Mouse (Mus musculus) spleen, postnatal 10 days (tissue): ENCODE measurements around the gene Ano2.

Source experiments
- DNase-seq, 2 experiments: peaks; one replicate each; pipeline ENCODE4 v3.0.0; 2021 to 2022; ENCODE audit warnings: low spot score in 2 of 2

Gene Ano2

DNA sequence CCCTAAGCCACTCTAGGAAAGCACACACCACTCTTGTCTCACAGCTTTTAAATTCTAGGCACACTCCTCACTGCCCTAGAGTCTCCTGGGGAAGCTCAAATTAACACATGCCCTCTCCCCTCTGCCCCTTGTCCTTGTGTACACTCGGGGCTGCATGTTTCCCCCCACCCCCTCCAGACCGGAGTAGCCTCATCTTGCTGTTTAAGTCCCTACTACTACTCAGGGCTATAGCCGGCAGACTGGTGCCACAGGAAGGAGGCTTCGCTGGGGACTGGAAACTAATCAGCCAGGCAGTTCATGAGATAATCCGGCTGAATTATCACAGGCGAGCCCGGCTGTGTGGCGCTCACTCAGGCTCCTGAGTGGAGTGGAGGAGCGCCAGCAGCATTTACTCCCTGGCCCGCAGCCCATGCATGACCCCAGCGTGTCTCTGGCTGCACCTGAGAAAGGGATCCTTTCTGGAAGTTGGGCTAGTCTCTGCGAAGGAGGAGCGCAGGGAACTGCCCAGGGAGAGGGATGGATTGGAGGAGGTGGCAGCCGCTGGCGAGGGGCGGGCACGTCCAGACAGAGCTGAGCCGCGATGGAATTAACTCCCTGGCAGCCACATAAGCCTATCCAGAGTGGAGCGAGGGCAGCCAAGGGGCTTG is at the start of gene Ano2:
Gene Ano2, plus strand, starts transcription at position 363 of the 647 bp plus-strand sequence.
- DNase-seq = no peak

DNA sequence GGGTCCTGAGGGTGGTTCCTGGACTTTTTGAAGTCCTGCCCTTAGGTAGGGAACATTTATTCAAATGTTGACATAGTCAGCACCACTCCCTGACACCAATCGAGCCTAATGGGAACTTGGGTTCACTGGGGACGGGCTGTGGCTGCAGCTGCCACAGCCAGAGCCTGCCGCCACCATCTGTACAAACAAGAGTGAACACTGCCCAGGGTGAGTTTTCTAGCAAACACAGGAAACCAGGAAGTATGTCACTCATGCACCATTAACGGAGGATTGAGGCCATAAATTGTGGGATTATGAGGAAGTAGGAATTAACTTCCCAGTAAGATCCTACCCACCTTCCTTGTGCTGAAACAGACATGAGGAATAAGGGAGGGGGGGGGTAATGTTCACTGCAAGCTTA is 49.7 kb upstream of the Ano2 start:
- no peak for DNase-seq

DNA sequence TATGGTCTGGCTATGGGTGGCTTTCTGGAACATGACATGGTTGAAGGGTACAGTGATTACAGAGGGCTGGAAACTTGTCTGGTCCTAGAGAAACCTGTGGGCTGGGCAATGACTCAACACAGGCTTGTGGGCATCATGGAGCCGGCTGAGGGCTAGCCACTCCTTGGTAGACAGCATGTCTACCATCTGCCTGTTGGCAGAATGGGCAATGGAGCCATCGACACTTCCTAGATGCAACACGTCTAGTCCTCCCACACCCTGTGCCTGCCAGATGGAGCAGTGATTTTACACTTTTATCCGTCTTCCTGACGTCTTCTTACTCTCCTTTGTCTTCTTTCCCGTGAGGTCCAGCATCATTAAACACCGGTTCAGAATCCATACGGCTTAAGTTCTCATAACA is 49.1 kb upstream of the Ano2 start:
- DNase-seq = no peak

DNA sequence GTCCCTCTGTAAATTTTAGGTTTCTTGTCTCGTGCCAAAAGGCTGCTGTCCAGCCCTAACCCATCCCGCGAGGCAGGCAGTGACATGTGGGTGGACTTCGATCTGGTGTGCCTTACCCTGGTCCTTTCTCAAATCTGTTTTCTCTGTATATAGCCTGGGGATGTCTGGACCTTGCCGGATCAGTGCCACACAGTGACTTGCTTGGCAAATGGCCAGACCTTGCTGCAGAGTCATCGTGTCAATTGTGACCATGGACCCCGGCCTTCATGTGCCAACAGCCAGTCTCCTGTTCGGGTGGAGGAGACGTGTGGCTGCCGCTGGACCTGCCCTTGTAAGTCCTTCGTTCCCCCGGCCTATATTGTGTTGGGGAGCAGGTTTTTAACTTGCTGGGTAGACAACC is 41.3 kb upstream of the Ano2 start:
- DNase-seq = no peak

DNA sequence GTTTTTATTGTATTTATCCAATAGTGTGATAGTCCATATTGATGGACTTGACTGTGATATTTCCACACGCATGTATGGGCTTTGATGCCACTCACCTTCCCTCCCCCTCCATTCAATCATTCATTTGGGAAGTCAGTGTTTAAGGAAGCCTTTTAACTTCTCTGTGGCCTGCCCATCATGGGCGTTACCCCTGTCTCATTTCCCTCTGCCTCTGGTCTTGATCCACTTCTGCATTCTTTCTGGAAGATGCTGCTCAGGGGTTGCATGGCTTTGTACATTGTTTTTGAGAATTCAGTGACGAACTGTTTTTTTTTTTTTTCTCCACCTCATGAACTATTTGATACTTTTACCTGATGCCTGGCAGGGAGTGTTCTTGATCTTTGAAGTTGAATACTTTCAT is 38.9 kb upstream of the Ano2 start:
- no peak for DNase-seq

DNA sequence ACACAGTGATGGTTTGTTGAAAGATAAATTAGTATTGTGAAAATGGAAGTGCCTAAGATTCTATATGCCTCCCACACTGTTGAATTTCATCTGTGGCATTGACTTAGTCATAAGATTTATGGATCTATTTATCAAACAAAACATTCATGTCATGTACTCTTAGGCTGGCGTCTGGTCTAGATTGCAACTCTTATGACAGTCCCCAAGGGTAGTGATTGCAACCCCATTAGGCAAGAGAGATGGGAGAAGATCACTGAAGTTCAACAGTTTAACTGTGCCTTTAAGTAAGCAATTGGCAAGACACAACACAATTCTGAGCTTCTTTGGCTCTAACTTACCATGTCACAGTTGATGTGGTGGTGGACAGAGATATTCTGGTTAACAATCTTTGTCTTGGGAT is 36.8 kb upstream of the Ano2 start:
- no peak for DNase-seq

DNA sequence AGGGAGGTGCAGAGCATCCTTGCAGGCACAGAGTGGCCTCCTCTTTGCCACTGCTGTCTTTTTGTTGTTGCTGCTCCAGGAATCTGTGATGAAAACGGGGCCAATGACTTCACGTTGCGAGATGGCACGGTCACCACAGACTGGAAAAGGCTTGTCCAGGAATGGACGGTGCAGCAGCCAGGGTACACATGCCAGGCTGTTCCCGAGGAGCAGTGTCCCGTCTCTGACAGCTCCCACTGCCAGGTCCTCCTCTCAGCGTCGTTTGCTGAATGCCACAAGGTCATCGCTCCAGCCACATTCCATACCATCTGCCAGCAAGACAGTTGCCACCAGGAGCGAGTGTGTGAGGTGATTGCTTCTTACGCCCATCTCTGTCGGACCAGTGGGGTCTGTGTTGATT is 33.3 kb upstream of the Ano2 start:
- DNase-seq = no peak

DNA sequence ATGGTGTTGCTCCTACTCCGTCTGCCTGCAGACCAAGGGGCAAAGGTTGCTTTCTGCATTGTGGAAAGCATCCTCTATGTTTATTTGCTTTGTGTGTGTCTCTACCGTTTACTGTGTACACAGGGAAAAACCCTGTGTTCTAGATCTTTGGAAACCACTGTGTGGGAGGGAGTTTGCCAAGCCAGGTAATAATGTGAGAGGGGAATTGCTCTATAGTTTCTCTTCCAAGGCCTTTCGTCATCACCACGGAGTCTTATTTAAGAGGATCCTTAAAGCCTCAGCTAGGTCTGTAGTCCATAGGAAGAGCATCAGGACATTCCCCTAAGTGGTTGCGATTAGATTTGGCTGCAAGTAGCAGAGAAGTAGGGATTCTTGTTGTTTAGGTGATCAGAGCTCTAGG is 32.3 kb upstream of the Ano2 start:
- no peak for DNase-seq

DNA sequence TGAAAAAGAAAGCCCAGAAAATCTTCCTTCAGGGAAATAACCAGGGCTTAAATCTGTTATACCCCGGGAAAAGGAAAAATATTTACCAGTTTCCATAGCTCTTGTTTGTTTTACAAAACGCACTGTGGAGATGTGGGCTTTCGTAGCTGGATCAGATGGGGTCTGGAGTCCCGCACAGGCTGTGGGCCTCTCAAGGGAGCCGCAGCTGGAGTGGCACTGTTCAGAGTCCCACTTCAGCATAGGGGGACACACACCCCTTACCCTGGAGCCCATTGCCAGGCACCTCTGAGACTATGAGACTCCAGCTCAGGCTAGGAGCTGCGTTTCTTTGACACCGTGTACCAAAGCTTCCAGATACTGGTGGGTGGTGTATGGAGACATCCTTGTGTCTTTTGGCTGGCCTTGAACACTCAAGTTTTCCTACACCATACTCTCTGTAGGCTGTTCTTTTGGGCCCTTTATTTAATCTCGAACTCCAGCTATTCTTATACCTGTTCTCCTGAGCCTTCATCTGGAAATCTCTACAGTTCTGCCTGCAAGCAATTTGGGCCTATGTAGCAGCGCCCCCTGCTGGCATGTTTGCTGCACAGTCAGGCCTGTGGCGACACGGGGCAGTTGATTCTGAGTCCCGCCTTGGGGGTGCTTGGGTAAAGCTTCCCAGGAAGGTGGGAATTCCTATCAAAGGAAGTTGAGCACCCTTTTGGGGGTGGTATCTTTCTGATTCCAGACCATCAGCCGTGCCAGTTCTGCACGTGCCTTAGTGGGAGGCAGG is 28.9 kb upstream of the Ano2 start:
- DNase-seq = peak; percentile 47 to 80

DNA sequence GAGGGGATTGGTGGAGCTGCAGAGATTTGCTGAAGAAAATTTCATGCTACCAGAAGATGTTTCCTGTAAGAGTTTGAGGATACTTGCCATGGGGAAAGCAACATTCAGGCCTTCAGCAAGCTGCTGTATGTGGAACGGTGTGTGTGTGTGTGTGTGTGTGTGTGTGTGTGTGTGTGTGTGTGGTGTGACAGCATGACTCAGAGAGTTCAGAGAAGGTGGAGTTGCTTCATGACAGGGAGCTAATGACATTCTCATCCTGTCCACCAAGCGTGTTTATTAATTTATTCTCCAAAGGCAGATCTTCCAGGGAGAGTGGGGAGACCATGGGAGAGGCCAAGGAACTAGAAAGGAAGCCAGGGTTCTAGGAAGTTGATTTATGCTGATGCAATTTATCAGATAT is 26.3 kb upstream of the Ano2 start:
- no peak for DNase-seq

DNA sequence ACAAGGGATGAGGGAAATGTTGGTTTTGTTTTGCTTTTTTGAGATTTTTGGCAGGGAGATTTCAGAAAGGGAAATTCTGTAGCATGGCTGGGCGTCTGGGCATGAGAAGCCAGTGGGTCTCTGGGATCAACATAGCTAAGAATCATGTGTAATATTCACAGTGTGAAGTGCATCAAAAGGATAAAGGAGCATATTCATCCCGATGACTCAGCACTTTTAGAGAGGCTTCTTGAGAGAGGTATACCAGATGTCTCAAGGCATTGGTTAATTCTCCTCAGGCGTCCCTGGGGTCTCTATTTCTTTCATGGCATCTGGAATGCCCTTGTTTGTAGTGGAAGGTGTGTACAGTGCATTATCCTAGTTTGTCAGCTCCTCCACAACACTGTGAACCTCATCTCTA is 18.4 kb upstream of the Ano2 start:
- DNase-seq = no peak

DNA sequence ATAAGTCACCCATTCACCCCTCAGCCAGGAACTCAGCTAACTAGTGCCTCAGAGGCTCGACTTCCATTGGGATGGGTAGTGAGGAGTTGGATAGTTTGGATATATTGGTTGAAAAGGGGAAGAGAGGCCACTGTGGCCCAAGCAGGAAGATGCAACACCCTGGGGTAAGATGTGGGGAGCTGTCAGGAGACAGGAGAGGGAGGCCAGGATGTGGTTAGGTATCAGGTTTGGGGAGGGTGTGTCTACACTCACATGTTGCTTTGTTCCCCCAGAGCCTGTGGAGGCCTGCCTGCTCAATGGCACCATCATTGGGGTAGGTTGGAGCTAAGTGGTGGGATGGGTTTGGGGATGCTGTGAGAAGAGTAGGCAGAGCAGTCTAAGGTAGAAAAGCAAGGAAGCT is 11.7 kb upstream of the Ano2 start:
- DNase-seq = no peak

DNA sequence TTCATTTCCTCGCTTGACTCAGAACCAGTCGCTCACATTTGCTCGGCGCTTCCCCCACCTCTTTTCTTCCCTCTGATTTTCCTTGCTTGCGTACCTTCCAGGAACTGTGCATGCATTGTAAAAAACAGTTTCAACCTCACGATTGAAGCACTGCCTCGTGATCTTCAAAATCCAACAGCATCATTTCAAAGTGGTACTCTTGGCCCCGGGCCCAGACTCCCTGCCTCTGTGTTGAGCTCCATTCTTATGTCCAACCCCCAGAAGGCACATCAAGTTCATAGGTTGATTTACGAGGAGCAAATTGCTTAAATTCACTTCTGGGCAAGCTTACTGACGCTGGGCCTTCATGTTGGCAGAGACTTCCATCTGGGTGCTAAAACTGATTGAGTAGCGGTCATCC is 9.6 kb upstream of the Ano2 start:
- no peak for DNase-seq

DNA sequence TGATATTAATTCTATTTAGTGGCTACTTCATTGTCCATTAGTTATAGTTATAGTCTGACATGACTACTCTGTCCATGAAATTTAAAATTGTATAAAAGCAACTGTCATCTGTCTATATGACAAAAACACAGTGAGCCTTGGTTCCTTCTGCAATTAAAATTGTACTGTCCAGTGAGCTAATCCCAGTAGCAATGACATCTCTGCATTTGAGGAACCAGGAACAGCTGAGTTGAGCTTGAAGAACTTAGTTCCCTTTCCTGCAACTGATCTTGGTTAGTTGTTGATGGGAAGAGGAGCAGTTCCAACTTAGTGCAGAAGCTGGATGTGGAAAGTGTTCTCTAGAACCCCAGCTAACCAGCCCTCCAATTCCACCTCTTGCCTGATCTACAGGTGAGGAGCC is 4.8 kb upstream of the Ano2 start:
- no peak for DNase-seq

DNA sequence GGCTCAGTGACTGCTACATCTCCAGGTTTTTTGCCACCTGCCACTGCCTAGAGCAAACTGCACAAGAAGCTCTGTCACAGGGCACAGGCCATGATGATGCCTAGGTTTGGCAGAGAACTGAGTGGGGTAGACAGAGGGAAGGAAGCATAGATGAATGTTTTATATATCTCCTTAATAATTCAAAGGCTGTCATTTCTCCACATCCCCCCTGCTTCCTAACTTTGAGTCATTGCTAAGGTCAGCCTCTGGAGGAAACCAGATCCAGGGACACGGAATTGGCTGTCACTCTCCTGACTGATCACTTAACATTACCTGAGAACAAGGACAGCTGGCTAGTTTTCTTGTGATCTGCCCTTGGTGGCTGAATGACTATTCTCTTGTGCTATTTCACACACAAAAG is 2.2 kb upstream of the Ano2 start:
- no peak for DNase-seq

DNA sequence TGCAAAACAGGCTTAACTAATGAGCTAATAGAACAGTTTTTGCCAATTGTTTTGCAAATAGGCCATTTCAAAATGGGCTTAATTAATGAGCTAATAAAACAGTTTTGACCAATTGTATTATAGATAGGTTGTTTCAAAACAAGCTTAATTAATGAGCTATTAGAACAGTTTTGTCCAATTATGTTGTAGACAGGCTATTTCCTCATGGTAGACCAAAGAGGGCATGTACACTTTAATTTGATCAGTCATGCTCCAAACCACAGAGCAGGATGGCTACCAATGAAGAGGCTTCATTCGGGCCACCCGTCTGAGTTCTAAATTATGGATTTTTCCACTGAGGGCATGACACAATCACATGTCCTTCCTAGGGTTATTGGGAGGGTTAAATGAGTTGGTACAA is 10.9 kb downstream of the Ano2 start:
- DNase-seq = no peak

DNA sequence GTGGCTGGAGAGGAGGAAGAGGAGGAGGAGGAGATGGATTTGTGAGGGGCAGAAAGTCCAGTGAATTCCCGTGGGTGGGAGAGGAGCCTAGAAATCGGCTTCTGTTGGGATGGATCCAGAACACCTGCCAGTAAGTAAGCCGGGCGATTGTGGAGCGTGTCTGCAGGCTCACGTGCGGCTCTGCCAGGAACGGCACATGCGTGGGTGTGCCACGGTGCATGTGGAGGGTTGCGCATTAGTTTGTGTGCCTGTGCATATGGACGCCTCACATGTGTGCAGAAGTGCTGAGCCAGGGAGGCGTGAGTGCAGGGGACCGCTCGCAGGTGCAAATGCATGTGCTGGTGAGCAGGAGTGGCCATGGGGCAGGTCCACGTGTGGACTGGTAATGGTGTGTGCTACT is 21.0 kb downstream of the Ano2 start:
- DNase-seq = no peak

DNA sequence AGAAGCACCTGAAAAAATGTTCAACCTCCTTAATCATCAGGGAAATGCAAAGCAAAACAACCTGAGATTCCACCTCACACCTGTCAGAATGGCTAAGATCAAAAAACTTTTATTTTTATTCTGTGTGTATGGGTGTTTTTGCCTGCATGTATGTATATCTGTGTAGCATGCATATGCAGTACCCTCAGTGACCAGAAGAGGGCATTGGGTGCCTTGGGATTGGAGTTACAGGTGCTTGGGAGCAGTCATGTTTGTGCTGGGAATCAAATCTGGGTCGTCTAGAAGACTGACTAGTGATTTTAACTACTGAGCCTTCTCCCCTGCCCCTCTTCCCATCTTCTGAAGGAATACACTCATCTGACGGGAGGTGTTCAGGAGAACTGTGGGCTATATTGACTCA is 36.2 kb downstream of the Ano2 start:
- DNase-seq = peak in 1 of 2 experiments; percentile 28

DNA sequence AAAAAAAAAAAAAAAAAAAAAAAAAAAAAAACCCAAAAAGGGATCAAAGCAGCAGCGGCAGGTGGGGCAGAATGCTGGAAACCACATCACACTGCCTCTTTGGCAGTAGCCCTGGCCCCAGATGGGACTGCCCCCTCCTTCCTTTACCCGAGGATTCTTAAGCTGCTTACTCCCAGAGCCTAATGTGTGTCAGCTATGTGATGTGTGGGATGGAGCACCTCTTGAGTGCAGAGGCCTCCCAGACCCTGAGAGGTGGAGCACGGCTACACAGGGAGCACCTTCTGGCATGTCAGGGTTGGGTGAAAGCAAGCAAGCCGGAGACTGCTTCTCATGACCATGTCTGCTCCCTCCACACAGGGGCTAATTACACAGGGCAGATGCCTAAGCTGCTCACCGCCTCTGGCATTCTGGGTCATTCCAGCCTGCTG is 37.3 kb downstream of the Ano2 start:
- no peak for DNase-seq

DNA sequence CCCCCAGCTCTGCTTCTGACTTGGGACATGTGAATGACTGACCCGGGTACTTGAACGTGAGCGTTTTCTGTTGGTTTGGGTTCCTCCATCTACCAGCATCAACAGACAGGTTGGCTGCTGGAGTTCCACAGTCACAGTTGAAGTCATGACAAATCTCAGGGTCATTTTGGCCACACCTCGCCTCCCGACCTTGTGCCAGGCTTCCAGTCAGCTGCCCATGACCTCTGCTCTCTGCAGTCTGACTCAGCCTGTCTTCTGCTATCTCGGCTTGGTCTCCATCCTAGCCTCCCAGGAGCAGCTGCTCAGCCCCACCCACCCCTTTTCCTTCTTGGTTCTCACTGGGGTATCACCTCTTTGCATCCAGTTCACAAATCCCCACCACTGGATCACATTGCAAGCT is 39.3 kb downstream of the Ano2 start:
- DNase-seq = no peak

DNA sequence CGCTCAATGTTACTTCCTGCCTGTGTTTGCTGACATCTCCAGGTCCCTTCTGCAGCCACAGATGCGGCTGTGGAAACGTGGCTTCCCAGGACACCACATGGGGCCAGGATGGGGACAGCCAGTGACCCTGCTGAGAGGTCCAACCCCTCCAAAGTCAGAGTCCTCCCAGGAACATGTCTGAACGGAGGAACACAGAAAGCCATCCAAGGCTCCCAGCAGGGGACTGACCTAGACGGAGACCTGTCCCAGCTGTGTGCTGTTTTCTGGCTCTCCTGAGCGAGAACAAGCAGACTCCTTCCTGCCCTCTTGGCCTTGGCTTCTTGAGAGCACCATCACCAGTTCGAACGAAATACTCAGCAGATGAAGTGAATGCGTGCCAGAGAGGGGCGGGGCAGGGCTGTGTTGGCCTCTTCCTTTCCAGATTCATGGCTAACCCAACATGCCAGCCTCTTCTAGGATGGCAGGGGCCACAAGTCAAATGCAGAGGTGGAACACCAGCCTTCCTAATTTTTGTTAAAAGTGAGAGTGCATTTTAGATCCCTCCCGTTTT is 39.8 kb downstream of the Ano2 start:
- DNase-seq = no peak

DNA sequence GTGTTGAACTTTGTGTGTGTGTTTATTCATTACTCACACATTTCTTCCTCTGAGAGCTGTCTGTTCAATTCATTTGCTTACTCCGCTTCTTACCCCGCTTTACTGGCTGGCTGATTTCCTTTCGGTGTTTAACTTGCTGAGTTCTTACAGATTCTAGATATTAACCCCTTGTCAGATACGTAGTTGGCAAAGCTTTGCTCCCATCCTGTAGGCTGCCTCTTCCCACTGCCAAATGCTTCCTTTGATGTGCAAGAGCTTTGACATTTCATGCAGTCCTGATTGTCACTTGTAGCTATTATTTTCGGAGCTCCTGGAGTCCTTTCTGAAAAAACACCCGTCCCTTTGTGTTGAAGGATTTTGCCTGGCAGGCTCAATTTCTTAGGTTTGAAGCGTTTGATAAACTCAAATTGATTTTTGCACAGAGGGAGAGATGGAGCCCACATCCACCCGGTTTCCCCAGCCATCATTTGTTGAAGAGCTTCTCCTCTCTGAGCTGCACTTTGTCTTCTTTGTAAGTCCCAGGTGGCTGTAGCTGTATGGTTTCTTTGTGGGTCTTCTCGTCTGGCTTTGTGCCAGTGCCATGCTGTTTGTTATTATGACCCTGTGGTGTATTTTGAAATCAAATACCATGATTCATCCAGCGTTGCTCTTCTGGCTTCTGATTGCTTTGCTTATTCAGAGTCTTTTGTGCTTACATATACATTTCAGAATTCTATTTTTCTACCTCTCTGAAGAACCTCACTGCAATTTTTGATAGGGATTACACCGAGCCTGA is 47.5 kb downstream of the Ano2 start:
- DNase-seq = no peak
